Comparison of ENCODE assay signal across 24 mouse cellular contexts in genomic region chr6:5472692-5473091, GRCm38 (mm10). TPM values are rescaled to one million over a fixed set of nuclear protein-coding genes. Genes with fewer than 3 reads are reported as not detected.
"Had no signal": no experiment of that assay in that cellular context is flagged by ENCODE, and none has a peak within 500 bp of the region (broad histone marks: within the 10 kb centered on the region; RNA-seq: fewer than 3 reads in every experiment).

No protein-coding gene starts in this region.

- H3K4me3 ChIP-seq: heart, embryonic 10.5 days; heart, embryonic 12.5 days; hindbrain, embryonic 10.5 days; hindbrain, embryonic 12.5 days; intestine, embryonic 15.5 days; layer of hippocampus, adult 2 months; limb, embryonic 13.5 days; limb, embryonic 15.5 days had no signal

- H3K4me2 ChIP-seq: heart, embryonic 12.5 days; hindbrain, embryonic 12.5 days; hindbrain, embryonic 14.5 days; intestine, embryonic 15.5 days; limb, embryonic 13.5 days; limb, embryonic 15.5 days; liver, embryonic 11.5 days had no signal

- H3K27me3 ChIP-seq: heart, embryonic 12.5 days; hindbrain, embryonic 12.5 days; intestine, embryonic 15.5 days; limb, embryonic 13.5 days; limb, embryonic 15.5 days had no signal

- H3K4me1 ChIP-seq: heart, embryonic 10.5 days; heart, embryonic 12.5 days; hindbrain, embryonic 10.5 days; hindbrain, embryonic 12.5 days; intestine, embryonic 15.5 days; limb, embryonic 13.5 days; limb, embryonic 15.5 days had no signal

- H3K36me3 ChIP-seq: heart, embryonic 10.5 days; heart, embryonic 12.5 days; hindbrain, embryonic 10.5 days; hindbrain, embryonic 12.5 days; intestine, embryonic 15.5 days; limb, embryonic 13.5 days; limb, embryonic 15.5 days had no signal

- ATAC-seq: hindbrain, embryonic 16.5 days; inflammation-experienced regulatory T-cells, adult 6 months; intestine, embryonic 15.5 days; intestine, postnatal 0 days had no signal

- H3K27ac ChIP-seq: heart, embryonic 10.5 days; hindbrain, embryonic 10.5 days; hindbrain, embryonic 12.5 days; hindbrain, embryonic 14.5 days; intestine, embryonic 15.5 days; layer of hippocampus, adult 2 months; limb, embryonic 13.5 days; limb, embryonic 15.5 days had no signal

- H3K9me3 ChIP-seq: heart, embryonic 10.5 days; hindbrain, embryonic 10.5 days; hindbrain, embryonic 12.5 days; intestine, embryonic 15.5 days; limb, embryonic 13.5 days; limb, embryonic 15.5 days had no signal

- H3K9ac ChIP-seq: heart, embryonic 12.5 days; hindbrain, embryonic 12.5 days; hindbrain, embryonic 14.5 days; intestine, embryonic 15.5 days; limb, embryonic 13.5 days; limb, embryonic 15.5 days had no signal

- DNase-seq: gastrocnemius, postnatal 14 days; gastrocnemius, postnatal 36 days; heart, adult 18-20 months; heart, postnatal 10 days; heart, postnatal 4 days; kidney, adult 18-20 months; kidney, adult 8-10 months; kidney, postnatal 10 days; kidney, postnatal 25 days; kidney, postnatal 4 days; left cerebral cortex, postnatal 4 days had no signal

RNA-seq across cellular contexts. Expression of gene Pdk4, which starts 23.4 kb away (rescaled TPM):
- polyA plus RNA-seq: inflammation-experienced regulatory T-cells, adult 6 months had no signal
